Mouse (Mus musculus) gastrocnemius, postnatal 25 days (tissue): ENCODE results near the gene Mamstr. TPM values are rescaled to one million over a fixed set of nuclear protein-coding genes. Genes with fewer than 3 reads are reported as not detected.
"Not testable (repeated sequence)": the region's sequence is repeated elsewhere in the genome, so short reads cannot be mapped to it uniquely, and the experiment has no call there.

Experiments used
- DNase-seq: peaks from one replicate; pipeline ENCODE4 v3.0.0; 2022
- total RNA-seq, 2 experiments: library from RNA; stranded (reverse); gene quantifications; 1 replicate in 1 of 2; 2 replicates in 1 of 2; pipeline ENCODE4 v1.2.3; 2021

Mamstr gene
- total RNA-seq, 2 experiments from 2014 or later = 39.0 to 46.1 TPM

DNA sequence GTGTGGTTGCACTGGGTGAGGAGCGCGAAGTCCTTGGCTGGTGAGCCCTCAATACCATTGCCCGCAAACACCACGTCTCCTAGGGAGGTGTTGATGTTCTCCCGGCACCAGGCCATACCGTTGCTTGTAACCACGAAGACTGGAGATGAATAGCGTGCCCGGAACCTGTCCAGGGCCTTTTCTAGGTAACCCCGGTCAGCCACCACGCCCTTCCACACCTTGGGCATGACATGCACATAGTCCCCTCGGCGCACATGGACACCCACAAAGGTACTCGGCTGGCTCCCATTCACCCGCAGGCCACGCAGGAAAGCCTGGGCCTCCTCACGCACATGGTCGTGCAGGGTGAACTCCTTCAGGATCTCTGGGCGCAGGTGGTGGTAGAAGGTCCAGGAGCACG is 10.7 kb downstream of the Mamstr start:
- not testable (repeated sequence) for DNase-seq

DNA sequence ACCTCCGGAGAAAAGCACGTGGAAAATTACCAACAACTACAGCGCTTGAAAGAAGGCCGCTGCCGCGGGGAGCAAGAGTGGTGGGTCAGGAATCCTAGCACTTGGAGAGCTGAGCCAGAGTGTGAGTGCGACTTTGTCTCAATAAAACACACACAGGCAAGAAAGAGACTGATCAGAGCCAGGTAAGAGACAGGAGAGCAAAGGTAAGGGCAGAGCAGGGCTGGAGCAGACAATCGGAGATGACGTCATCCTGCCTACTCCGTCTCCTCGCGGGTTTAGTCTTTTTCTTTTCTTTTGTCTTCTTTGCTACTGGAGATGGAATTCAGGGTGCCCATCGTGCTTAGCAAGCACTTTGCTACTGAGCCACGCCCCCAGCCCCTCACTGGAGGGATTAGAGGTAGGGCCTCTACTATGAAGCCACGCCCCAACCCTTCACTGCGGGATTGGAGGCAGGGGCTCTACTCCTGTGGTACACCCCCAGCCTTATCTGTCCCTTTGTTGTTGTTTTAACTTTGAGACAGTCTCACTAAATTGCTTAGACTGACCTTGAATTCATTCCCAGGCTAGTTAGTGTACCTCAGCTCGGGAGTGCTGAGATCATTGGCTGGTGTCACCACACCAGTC is 14.8 kb downstream of the Mamstr start:
- no peak for DNase-seq

DNA sequence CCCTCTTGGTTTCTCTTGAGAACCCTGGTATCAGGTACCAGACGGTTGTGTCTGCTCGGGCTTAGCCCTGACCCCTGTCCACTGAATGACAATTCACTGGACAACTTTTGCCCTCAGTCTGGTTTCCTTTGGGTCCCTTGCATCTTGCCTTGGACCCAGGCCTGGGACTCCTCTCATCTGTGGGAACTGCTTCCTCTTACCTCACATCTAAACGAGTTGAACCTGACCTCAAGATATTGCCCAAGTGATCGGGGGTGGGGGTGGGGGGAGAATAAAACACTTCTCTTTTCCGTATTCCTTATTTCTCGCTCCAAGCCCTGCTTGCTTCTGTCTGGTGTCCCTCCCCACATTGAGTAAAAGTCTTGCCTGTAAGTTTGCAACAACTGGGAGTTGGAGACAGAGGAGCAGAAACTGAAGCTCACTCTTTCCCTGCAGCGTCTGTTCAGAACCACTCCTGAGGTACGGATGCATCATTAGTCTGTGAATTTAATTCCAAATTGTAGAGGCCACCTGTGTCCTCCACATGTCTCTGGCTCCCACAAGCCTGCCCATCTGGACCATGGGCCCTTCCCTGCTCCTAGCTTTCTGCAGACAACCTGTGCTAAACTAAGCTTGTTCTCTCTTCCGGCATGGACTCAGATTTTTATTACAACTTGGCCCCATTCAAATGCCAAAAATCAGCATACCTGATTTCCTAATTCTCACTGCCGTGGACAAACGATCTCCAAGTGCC is 21.1 kb downstream of the Mamstr start:
- DNase-seq = no peak

DNA sequence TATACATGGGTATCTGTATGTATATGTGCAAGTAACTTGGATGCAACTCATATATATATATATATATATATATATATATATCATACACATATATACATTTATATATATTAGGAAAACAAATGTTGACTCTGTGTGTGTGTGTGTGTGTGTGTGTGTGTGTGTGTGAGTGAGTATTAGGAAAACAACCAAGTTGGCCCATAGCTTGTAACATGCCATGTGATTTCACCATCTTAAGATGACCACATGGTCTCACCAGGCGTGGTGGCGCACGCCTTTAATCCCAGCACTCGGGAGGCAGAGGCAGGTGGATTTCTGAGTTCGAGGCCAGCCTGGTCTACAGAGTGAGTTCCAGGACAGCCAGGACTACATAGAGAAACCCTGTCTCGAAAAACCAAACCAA is 21.9 kb downstream of the Mamstr start:
- not testable (repeated sequence) for DNase-seq

DNA sequence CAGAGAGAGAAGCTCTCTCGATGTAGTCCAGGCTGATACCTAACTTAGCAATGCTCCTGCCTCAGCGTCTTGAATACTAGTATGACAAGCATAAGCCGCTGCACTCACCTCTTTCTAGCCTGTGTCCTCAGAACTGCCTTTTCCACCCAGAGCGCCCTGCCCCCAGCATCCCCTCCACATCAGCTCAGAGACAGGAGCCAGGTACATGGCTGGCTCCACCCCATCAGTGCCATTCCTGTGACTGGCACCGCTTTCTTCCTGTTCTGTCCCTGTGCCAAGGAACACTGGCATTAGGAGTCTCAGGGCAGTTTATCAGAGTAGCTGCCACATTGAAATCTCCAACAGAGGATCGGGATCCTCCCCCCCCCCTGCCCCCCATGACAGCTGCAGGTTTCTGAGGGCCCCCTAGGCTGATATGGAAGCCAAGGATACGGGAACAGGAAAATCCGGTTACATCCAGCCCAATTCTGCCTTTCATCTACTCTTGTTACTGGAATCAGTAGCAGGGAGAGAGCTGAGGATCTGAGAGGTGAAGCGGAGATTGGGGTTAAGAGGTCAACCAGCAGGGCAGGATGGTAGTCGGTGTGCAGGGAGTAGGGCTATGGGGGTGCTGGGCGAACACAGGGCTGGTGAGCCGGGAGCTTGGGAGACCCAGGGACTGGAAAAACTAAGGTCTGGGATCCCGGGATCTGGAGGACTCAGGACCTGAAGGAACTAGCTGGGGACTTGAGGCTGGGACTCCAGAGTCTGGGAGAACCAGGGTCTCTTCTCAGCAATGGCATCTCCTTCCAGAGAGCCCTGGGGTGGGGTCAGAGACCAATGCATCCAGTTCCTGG is 25.7 kb downstream of the Mamstr start:
- DNase-seq = no peak

DNA sequence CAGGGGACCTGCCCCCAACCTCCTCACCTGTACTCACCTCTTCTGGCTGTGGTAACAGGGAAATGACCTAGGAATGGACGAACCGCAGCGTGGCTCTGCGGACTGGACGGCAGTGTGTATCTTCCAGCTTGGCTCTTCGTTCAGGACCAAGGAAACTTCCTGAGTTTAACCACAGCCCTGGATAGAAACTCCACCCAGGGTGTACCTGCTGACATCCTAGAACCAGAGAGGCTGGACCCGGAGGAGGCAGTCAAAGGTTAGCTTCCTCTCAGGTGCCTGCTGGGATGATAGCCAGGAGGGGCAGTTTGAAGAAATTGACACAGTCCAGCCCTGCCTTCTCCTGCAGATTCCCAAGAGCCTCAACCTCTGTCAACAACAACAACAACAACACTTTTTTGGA is 26.4 kb downstream of the Mamstr start, which contains the start of gene Fut2:
Gene Fut2, minus strand, starts transcription at position 234 of the 400 bp plus-strand sequence.
- DNase-seq = no peak

DNA sequence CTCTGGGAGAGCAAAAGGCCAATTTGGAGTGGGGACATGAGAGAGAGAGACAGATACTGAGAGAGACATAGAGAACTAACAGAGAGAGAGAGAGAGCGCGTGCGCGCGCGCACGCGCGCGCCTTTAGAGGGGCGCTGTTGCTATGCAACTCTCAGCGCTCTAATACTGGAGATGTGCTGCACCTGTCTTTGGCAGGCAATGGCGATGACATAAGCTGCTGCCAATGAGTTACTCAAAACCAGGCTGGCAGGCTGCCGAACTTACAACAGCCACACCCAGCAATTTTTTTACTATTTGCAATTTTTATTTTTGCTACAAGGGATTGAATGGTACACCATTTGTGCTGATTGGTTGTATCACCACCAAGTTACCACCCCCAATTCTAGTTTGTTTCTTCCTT is 28.0 kb downstream of the Mamstr start:
- DNase-seq = no peak

DNA sequence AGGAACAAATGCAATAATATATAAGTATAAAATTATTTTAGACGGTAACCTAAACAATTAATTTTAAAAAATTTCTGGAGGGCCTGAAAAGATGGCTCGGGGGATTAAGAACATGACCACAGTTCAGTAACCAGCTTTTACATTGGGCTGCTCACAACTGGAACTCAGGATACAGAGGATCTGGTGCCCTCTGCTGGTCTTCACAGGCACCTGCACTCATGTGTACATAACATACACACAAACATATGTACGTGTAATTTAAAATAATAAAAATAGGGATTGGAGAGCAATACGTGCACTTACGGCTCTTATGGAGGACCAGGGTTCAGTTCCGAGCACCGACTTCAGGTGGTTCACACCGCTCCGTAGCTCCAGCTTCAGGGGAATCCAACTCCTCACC is 29.1 kb downstream of the Mamstr start:
- no peak for DNase-seq

DNA sequence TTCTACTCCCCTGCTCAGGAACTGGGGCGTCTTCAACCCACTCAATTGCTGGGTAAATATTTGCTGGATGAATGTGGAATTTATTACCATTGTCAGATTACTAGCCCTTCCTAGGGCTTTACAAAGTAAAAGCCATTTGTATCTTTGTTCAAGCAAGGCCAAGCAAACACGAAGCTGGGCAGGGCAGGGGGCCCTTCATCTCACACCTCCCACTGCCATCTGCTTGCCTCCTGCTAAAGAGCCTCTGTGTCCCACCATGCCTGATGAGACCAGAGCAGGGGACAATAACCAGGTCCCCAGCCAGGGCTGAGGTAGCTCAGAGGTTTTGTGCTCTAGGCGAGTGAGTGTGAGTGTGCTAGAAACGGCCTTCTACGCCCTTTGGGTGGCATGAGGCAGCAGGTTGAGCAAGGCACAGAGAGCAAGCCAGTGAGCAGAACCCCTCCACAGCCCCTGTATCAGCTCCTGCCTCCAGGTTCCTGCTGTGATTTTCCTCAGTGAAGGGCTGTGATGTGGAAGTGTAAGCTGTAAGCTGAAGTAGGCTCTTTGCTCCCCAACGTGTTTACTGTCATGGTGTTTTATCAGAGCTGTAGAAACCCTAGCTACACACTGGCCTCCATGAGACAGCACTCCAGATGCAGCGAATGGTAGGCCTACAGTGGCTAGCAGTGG is 38.0 kb downstream of the Mamstr start:
- DNase-seq = no peak

DNA sequence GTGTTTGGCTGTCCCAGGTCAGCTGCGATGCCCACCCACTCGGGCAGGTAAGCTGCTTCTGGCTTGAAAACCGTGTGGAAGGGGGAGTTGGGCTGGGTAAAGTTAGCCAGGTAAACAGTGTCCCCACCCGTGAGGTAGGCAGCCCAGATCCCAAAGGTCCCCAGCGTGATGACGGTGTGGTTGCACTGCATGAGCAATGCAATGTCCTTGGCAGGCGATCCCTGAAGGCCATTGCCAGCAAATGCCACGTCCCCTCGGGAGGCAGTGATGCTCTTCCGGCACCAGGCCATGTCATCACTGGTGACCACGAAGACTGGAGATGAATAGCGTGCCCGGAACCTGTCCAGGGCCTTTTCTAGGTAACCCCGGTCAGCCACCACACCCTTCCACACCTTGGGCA is 38.7 kb downstream of the Mamstr start:
- no peak for DNase-seq

DNA sequence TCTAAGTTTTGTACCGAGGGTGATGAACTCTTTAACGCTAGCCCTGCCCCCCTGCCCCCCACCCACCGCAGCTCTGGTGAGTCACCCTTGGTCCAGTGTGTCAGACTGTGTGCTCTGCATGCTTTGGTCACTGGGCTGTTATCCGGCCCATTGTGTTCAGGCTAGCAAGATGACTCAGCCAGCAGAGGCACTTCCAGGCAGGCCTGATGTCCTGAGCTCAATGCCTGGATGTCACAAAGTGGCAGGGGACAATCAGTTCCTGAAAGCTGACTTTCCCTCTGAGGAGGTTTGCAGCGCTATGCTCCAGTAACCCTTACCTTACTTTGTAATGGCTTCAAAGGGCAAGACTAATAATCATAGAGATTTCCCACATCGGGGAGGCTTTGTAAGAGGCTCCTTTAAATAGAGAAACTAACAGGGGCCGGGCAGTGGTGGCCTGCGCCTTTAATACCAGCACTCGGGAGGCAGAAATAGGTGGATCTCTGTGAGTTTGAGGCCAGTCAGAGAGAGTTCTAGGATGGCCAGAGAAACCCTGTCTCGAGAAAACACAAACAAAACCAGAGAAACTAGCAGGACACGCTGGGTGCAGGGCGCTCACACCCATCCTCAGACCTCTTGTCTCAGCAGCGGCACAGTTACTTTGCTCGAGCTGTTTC is 40.3 kb downstream of the Mamstr start:
- no peak for DNase-seq

DNA sequence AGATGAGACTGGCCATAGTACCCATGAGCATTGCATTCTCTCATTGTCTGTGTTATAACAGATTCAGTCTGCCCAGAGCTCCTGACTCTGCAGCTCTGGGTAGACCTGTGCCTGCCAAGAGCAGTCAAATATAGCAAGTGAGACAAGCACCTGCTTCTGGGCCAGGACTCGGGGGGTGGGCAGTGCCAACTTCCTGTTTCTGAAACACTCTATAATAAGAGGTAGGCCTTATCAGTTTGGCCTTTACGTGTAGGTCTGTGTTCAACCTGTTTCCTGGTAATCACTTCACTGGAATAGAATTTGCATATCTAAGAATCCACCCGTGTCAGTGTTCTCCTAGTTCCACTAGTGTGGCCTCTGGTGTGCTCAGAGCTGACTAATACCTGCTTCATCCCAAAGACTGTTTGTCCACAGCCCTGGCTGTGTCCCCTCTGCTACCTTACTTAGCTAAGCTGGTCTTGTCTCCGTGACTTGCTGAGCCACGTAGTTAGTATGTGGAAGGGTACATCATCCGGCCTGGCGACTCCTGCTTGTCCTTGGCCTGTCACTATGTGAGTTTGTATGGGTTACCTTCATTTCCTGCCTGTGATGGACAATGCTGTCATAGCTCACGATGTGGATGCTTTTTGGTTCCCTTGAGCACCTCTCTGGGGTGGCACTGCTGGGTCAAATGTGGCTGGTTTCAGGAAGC is 41.4 kb downstream of the Mamstr start:
- DNase-seq = peak; percentile 59

DNA sequence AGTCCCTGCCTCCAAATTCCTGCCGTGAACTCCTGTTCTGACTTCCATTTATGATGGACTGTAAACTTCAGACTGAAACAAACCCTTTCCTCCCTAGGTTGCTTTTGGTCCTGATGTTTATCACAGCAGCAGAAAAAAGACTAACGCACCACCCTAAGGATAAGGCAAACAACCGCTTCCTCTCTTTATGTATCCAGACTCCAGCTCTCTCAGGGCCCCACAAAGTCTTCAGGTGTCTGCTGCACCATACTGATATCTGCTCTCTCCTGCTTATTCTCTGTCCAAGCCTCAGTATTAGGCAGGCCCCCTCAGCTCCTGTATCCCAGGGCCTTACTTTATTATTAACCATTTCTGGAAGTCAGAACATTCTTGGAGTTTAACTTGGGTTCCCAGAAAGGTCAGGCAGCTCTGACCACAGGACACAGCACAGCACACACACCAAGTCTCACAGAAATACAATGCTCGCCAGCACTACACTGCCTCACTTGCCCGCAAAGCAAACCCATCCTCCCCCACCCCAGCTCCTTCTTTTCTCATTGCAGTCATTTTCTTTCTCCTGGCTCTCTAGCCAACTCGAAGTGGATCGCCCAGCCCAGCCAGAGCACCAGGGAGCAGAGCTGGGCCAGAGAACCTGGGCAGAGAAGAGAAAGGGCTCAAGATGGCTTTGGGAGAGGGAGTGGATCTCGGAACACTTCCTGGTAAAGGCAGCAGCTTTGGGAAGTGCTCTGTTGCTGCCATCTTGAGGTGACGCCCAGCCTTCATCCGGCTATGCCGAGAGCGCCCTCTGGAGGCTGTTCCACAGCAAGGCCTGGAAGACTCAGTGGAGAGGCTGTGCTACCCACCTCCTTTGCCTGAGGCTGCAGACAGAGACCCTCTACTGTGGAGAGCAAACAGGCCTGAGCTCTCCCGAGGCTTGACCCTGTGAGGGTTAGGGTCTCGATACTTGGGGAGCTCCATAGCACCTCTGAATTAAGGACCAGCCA is 42.7 kb downstream of the Mamstr start:
- peak; percentile 83 for DNase-seq

DNA sequence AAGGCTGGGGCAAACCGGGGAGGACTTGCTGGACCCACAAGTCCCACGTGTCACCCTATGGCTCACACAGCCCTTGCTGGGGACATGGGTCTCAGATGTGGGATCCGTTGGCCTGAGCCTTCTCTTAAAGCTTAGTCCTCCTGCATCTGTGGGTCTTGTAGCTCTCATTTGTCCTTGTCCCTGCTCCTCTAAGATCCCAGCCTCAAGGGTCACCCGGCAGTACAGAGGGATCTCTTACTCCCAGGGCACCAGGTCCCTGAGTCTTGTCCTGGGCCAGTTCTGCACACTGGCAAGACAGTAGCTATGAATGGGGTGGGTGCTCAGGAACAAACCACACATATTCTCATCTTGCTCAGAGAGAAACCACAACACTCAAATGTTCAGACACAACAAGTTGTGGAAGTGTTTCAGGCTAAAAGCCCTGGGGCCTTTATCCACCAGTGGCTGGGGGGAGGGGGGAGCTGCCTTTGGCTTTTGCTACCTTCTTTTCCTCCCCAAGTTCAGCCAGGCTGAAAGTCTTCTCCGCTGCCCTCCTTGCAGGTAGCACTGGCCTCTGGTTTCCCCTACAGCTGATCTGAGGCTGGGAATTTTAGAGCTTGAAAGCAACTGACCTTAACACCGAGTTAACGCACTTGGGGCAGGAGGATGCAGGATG is 43.7 kb downstream of the Mamstr start, which contains the start of gene Ntn5:
Gene Ntn5, plus strand, starts transcription at position 627 of the 655 bp plus-strand sequence.
- no peak for DNase-seq

DNA sequence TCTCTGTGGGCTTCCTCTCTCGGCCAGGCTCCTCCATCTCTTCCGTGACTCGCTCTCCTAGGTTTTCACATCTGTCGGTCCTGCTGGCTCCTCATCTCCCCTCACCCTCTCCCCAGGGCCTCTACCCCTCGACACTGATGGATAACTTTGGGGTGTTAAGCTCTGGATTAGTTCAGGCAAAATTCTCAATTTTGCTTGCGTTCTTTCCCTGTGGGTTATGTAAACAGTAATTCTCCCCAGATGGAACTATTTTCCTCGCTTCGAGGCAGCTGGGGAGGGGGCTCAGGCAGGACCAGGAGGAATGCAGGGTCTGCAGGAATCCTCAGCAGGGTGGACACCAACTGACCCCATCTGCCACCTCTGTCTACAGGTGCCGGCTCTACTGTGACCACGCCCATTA is 46.0 kb downstream of the Mamstr start:
- no peak for DNase-seq

DNA sequence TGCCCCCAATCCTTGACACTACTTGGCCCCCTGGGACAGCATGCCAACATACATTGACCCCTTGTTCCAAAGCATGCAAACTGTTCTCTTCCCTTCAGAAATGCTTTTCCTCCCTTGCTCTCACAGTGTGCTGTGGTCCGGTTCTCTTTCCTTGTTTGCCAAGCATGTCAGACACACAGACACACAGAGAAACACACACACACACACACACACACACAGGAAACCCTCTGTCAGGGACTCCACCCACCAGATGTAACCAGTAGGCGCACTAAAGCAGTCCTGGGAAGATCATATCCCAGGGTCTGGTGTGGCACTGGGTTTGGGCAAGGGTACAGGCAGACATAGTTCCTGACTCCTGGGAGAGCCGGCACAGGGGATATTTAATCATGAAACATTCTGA is 47.1 kb downstream of the Mamstr start:
- DNase-seq = no peak

DNA sequence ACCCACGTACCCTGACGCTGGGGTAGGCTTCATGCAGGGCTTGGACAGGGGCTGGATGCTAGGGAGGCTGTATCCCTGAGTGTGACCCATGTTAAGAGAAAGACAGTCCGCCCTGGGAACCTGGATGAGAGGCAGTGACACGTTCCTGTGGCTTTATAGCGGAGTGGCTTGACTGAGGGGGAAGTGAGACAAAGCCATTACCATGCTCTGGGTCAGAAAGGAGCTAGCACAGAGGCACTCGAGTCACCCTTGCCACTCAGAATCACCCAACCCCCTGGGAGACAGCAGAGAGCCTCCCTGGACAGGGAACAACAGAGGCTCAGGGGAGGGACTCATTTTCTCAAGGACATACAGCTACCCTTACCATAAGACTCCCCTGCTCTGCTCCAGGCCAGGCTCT is 49.3 kb downstream of the Mamstr start:
- DNase-seq = no peak

DNA sequence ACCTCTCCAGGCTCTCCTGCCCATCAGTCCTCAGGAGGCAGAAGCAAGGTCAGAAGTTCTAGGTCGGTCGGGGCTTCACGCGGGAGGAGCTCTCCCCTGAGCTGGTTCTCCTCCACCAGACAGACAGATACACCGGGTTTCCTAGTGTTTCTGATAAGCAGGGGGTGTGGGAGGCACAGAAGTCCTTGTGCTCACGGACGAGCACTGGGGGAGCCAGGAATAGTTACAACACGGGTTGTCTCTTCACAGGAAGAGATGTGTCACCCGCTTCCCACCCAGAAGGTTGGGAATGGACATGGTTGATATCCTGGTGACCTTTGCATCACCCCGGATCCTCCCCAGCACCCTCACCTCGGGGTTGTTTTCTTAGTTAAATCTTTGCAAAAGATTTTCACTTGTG is 50.0 kb downstream of the Mamstr start:
- no peak for DNase-seq

DNA sequence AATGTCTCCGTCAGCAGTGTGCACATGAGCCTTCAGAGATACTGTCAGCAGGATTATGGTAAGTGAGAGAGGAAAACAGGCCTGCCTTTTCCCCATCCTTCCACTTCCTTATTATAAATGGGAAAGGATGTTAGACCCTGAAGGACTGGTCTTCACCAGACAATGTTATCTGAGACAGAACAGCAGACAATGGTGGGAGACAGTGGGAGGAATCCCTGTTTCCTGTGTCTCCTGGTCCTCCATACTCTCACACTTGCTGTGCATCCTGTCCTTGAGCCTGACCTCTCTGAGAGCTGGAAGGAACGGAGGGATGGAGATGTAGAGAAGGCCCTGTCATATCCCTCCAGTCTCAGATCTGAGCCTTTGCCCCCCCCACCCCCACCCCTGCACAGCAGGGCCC is 52.6 kb downstream of the Mamstr start:
- DNase-seq = no peak
